Mouse (Mus musculus): ENCODE data around the gene Wnt7b. TPM values are rescaled to one million over a fixed set of nuclear protein-coding genes. Genes with fewer than 3 reads are reported as not detected.

The Wnt7b gene
- 56.4 and 72.5 TPM in 2 replicates for polyA plus RNA-seq (2012; rRNA removed)

GRCm38 (mm10) chr15:85582356-85582910, at the start of gene Wnt7b:
Gene Wnt7b, minus strand, starts transcription at chr15:85582473.
- peak; percentile 44 for DNase-seq (ENCODE audit: low read depth)
- TF ChIP-seq POLR2A (IDR thresholded peaks at IDR 0.05; ENCODE audit: borderline replicate concordance, extremely low read depth, insufficient read depth, insufficient read length, poor library complexity, severe bottlenecking) (no peak), CTCF (IDR thresholded peaks at IDR 0.05; ENCODE audit: borderline replicate concordance, extremely low read depth, insufficient read depth, insufficient read length) (no peak)

GRCm38 (mm10) chr15:85631591-85631990, 49.3 kb upstream of the Wnt7b start:
- DNase-seq (ENCODE audit: low read depth) = no peak
- TF ChIP-seq POLR2A (IDR thresholded peaks at IDR 0.05; ENCODE audit: borderline replicate concordance, extremely low read depth, insufficient read depth, insufficient read length, poor library complexity, severe bottlenecking) = no peak

- TF ChIP-seq POLR2A (IDR thresholded peaks at IDR 0.05; ENCODE audit: borderline replicate concordance, extremely low read depth, insufficient read depth, insufficient read length, poor library complexity, severe bottlenecking) (no peak), CTCF (IDR thresholded peaks at IDR 0.05; ENCODE audit: borderline replicate concordance, extremely low read depth, insufficient read depth, insufficient read length) (no peak)
- DNase-seq (ENCODE audit: low read depth) = no peak
Observed at GRCm38 (mm10) chr15:85629924-85630545, 47.8 kb upstream of the Wnt7b start.

GRCm38 (mm10) chr15:85625666-85626279, 43.5 kb upstream of the Wnt7b start:
- no peak for TF ChIP-seq CTCF (IDR thresholded peaks at IDR 0.05; ENCODE audit: borderline replicate concordance, extremely low read depth, insufficient read depth, insufficient read length)
- TF ChIP-seq POLR2A (IDR thresholded peaks at IDR 0.05; ENCODE audit: borderline replicate concordance, extremely low read depth, insufficient read depth, insufficient read length, poor library complexity, severe bottlenecking) = peak; percentile 45; the same call in 1 of the 2 replicates
- peak; percentile 94 for DNase-seq (ENCODE audit: low read depth)

- TF ChIP-seq POLR2A (IDR thresholded peaks at IDR 0.05; ENCODE audit: borderline replicate concordance, extremely low read depth, insufficient read depth, insufficient read length, poor library complexity, severe bottlenecking) = no peak
- TF ChIP-seq CTCF (IDR thresholded peaks at IDR 0.05; ENCODE audit: borderline replicate concordance, extremely low read depth, insufficient read depth, insufficient read length) = no peak
- no peak for DNase-seq (ENCODE audit: low read depth)
Observed at GRCm38 (mm10) chr15:85622213-85622612, 39.9 kb upstream of the Wnt7b start.

- DNase-seq (ENCODE audit: low read depth) = no peak
- TF ChIP-seq CTCF (IDR thresholded peaks at IDR 0.05; ENCODE audit: borderline replicate concordance, extremely low read depth, insufficient read depth, insufficient read length) (no peak), POLR2A (IDR thresholded peaks at IDR 0.05; ENCODE audit: borderline replicate concordance, extremely low read depth, insufficient read depth, insufficient read length, poor library complexity, severe bottlenecking) (no peak)
Observed at GRCm38 (mm10) chr15:85615537-85616100, 33.3 kb upstream of the Wnt7b start.

- no peak for TF ChIP-seq CTCF (IDR thresholded peaks at IDR 0.05; ENCODE audit: borderline replicate concordance, extremely low read depth, insufficient read depth, insufficient read length)
- no peak for TF ChIP-seq POLR2A (IDR thresholded peaks at IDR 0.05; ENCODE audit: borderline replicate concordance, extremely low read depth, insufficient read depth, insufficient read length, poor library complexity, severe bottlenecking)
- DNase-seq (ENCODE audit: low read depth) = no peak
Observed at GRCm38 (mm10) chr15:85615075-85615474, 32.8 kb upstream of the Wnt7b start.

- TF ChIP-seq POLR2A (IDR thresholded peaks at IDR 0.05; ENCODE audit: borderline replicate concordance, extremely low read depth, insufficient read depth, insufficient read length, poor library complexity, severe bottlenecking) (no peak), CTCF (IDR thresholded peaks at IDR 0.05; ENCODE audit: borderline replicate concordance, extremely low read depth, insufficient read depth, insufficient read length) (no peak)
- peak; percentile 94 for DNase-seq (ENCODE audit: low read depth)
Observed at GRCm38 (mm10) chr15:85613358-85614266, 31.3 kb upstream of the Wnt7b start.

GRCm38 (mm10) chr15:85612660-85613357, 30.5 kb upstream of the Wnt7b start:
- peak; percentile 61; the same call in 1 of the 2 replicates for TF ChIP-seq CTCF (IDR thresholded peaks at IDR 0.05; ENCODE audit: borderline replicate concordance, extremely low read depth, insufficient read depth, insufficient read length)
- TF ChIP-seq POLR2A (IDR thresholded peaks at IDR 0.05; ENCODE audit: borderline replicate concordance, extremely low read depth, insufficient read depth, insufficient read length, poor library complexity, severe bottlenecking) = no peak

More at GRCm38 (mm10) chr15:85612660-85613357, 30.5 kb upstream of the Wnt7b start:
- DNase-seq (ENCODE audit: low read depth) = peak; percentile 64
